Mouse (Mus musculus) CH12.LX (cell line): ENCODE results near the gene Gm20388.

ENCODE experiments used
- CTCF ChIP-seq, 2 experiments: IDR thresholded peaks in 1 of 2; conservative IDR thresholded peaks in 1 of 2; 2 replicates each; pipeline ENCODE4 v1.5.1; 2011 to 2012; ENCODE audit warnings: low read depth in 2 of 2, low read length in 2 of 2, improper control_type of control experiment in 1 of 2, inconsistent platforms in 1 of 2, mild to moderate bottlenecking in 1 of 2, moderate library complexity in 1 of 2
- EP300 ChIP-seq: IDR thresholded peaks from 2 replicates; pipeline ENCODE4 v1.6.1; 2011; ENCODE audit warnings: low read length, improper control_type of control experiment
- GABPA ChIP-seq: IDR thresholded peaks from 2 replicates; pipeline ENCODE4 v1.6.1; 2012; ENCODE audit warnings: low read depth, low read length, improper control_type of control experiment, inconsistent platforms; ENCODE audit not compliant: insufficient replicate concordance
- MAX ChIP-seq: IDR thresholded peaks from 2 replicates; pipeline ENCODE4 v1.6.1; 2011; ENCODE audit warnings: low read length, improper control_type of control experiment
- MAZ ChIP-seq: IDR thresholded peaks from 2 replicates; pipeline ENCODE4 v1.6.1; 2012; ENCODE audit warnings: low read depth, mild to moderate bottlenecking, inconsistent platforms, low read length, improper control_type of control experiment, moderate library complexity
- NELFE ChIP-seq: IDR thresholded peaks from 2 replicates; pipeline ENCODE4 v1.6.1; 2011; ENCODE audit warnings: low read depth, low read length, improper control_type of control experiment
- POLR2A ChIP-seq: IDR thresholded peaks from 2 replicates; pipeline ENCODE4 v1.6.1; 2011; ENCODE audit warnings: low read depth, mild to moderate bottlenecking, improper control_type of control experiment, low read length
- RCOR1 ChIP-seq: conservative IDR thresholded peaks from 2 replicates; pipeline ENCODE4 v1.6.1; 2012; ENCODE audit warnings: low read depth, mild to moderate bottlenecking, inconsistent platforms, low read length, improper control_type of control experiment
- TBP ChIP-seq: conservative IDR thresholded peaks from 2 replicates; pipeline ENCODE4 v1.6.1; 2011; ENCODE audit warnings: low read depth, low read length, improper control_type of control experiment
- TCF12 ChIP-seq: IDR thresholded peaks from 2 replicates; pipeline ENCODE4 v1.6.1; 2014; ENCODE audit warnings: low read depth, mild to moderate bottlenecking, inconsistent platforms, low read length, improper control_type of control experiment
- UBTF ChIP-seq: IDR thresholded peaks from 2 replicates; pipeline ENCODE4 v1.6.1; 2012; ENCODE audit warnings: low read depth, mild to moderate bottlenecking, inconsistent platforms, low read length, improper control_type of control experiment, moderate library complexity
- USF1 ChIP-seq: IDR thresholded peaks from 2 replicates; pipeline ENCODE4 v1.6.1; 2014; ENCODE audit warnings: low read depth, mild to moderate bottlenecking, inconsistent platforms, low read length, improper control_type of control experiment
- ZNF384 ChIP-seq: IDR thresholded peaks from 2 replicates; pipeline ENCODE4 v1.6.1; 2012; ENCODE audit warnings: low read depth, low read length, improper control_type of control experiment, inconsistent platforms

GRCm38 (mm10) chr8:119944096-119944811 is 33.6 kb downstream of the Gm20388 start:
- no peak for TF ChIP-seq POLR2A
- no peak for TF ChIP-seq EP300
- TF ChIP-seq RCOR1, result no peak
- no peak for TF ChIP-seq UBTF
- TF ChIP-seq USF1, result no peak
- no peak for TF ChIP-seq TBP
- no peak for TF ChIP-seq MAZ
- TF ChIP-seq CTCF (conservative IDR thresholded peaks at IDR 0.05 in 1 of 2, IDR thresholded peaks at IDR 0.05 in 1 of 2; ENCODE audit: low read depth in 2 of 2, low read length in 2 of 2), result peak; percentile 80 to 84
- no peak for TF ChIP-seq GABPA
- no peak for TF ChIP-seq MAX
- peak; percentile 14; the same call in 1 of the 2 replicates for TF ChIP-seq TCF12
- no peak for TF ChIP-seq ZNF384
- no peak for TF ChIP-seq NELFE
